Mouse (Mus musculus) erythroid progenitor cell, adult 5-6 weeks (primary cell): ENCODE data around the gene Nfix. TPM values are rescaled to one million over a fixed set of nuclear protein-coding genes. Genes with fewer than 3 reads are reported as not detected.

Source experiments
- ATAC-seq: replicated peaks from 2 replicates; pipeline ENCODE4 v1.8.0; 2016; ENCODE audit warnings: moderate number of reproducible peaks, mild to moderate bottlenecking, moderate TSS enrichment, inconsistent platforms; ENCODE audit not compliant: poor library complexity, low FRiP score, severe bottlenecking
- total RNA-seq, 2 experiments: library from RNA; stranded (forward) in 1 of 2; stranded (reverse) in 1 of 2; fragments of 150-400 nt in 1 of 2; fragments of 186-747, 209-891 nt in 1 of 2; gene quantifications; 2 replicates each; pipeline versions ENCODE4 v1.2.3 to v1.2.4; 2015 to 2017; ENCODE audit warnings: low replicate concordance in 2 of 2

Gene Nfix
- total RNA-seq, 2 experiments from 2014 or later = 36.8 to 53.7 TPM

DNA sequence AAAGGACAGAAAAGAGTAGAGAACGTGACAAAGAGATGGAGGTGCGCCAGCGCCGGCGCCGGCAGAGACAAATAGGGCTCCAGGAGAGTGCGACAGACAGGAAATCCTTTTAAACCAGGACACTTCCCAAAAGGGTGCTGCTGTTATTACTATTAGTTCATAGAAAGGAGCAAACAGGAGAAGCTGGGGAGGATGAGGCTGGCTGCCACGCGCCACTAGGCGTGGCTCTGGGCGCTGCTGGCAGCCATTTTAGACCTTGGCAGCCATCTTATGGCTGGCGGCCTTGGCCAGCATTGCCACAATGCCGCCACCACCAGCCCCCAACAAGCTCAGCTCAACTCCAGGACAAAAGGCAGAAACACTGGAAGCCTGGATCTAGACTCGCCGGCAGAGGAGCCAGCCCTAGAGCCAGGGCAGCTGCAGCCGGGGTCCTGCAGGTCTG is 70.2 kb downstream of the Nfix start:
- ATAC-seq = 0 out of 2 replicates have a peak, but pooled peaks have one; percentile 12

DNA sequence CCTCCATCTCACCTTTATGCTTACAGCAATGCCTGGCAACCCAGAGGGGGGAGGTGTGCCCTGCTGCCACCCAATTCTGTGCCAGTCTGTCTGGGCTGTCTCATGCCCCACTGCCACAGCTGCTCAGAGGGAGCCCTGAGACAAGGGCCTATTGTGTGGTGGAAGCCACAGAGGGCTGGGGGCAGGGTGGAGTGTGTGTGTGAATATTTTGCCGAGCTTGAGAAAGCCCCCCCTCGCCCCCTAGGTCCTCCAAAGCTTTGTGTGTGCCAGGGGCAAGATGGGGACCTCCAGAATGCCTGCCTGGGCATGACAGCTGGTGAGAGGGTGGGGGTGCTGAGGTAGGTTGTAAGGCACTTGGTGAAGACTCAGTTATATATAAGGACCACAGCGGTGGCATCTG is 71.7 kb downstream of the Nfix start:
- no peak for ATAC-seq

DNA sequence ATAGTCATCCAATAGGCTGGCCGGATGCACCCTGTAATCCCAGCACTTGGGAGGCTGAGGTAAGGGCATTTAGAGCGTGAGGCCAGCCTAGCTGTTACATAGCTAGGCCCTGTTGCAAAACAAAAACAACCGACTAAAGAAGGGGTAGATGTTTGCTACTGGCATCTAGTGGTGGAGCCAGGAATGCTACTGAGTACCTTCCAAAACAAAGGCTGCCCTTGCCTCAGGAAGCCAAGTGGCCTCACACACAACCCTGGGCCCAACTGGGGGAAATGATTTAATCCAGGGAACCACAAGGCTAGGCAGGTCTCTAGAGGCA is 74.2 kb downstream of the Nfix start:
- ATAC-seq = peak; percentile 17; the same call in 1 of the 2 replicates

DNA sequence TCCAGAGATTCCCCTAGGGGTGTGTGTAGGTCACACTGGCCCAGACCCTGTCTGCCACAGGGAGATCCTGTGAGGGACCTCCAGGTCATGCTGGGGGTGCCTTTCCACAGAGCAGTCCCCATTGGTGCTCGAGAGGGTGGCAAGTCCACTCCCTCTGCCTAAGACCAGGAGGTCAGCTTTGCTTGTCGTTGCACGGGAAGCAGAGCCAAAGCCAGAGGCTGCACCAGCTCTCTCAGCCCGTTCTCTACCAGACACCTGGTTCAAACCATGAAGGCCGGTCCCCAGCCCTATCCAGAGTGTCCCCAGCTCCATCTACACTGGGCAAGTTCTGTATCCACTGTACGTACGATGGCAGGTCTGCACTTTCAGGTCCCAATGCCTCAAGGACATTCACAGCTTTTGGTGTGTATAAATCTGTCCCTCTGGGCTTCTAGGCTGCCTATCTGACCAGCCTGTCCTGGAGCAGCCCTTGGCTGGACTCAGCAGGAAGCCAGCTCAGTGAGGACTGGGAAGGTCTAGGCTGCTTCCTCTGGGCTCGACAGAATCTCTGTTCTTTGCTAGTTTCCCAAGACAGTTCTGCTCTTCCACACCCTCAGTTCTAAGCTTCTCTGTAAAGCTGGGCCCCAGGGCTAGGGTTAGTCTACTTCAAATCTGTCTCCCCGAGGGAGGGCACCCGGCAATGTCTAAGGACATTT is 74.8 kb downstream of the Nfix start:
- no peak for ATAC-seq

DNA sequence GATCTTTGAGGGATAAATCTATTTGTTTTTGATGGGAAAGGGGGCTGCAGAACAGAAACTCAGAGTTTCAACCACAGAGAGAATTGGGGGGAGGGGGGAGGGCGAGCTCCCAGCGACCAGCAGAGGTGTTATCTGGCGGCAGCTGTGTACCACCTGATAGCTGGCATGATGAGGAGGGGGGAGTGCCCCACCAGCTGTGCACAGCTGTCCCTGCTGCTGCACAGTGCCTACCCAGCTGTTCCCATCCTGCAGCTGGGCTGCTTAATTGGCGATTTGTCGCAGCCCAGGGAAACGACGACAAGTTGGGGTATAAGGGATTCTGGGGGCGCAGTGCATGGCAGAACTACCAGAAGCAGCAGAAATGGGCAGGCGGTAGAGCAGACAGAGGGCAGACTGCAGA is 75.5 kb downstream of the Nfix start:
- ATAC-seq = no peak

DNA sequence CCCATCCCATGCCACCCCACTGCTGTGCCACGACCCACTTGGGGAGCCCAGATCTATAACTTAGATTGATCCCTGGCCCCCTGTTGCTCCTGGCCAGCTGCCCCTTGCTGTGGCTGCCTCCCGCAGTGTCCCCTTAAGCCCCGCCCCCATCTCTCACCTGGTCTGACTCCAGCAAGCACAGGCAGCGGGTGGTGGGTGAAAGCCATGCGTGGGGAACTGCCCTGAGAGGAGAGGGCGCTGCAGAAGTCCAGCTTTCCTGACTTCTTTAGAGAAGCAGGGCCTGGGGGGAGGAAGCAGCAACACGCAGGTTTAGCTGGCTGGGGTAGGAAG is 76.6 kb downstream of the Nfix start:
- peak; percentile 58 for ATAC-seq

DNA sequence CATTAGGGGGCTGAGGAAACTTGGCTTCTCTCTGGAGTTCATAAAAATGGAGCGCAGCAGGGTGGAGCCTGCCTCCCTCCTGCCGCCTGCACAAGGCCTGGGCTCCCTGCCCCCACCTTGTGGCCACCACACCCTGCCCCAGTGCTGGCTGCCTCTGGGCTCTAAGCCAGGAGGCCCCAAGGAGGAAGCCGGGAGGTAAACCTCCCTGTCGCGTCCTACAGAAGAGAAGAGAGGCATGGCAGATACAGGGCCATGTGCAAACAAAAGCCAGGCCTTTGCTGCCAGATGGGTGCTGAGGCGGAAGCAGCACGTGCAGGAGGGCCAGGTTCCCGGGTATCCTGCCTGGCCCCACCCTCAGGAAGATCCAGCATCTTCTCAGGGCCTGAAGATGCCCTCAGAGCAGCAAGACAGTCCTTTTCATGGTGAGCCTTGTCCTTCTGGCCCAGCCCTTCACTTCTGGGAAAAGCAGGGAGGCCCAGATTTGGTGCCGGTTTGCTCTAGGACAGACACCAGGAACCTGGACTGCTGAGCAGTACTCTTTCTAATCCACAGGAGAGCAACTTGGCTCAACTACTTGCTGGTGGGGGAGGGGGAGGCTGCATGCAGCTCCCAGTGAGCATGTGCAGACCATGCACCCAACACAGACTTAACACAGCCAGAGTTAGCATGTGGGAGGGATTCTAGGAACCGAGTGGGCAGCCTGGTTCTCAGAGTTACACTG is 77.1 kb downstream of the Nfix start, which contains the start of gene G430095P16Rik:
G430095P16Rik (plus strand) TSS at position 158 of the 721 bp plus-strand sequence.
- peak; percentile 86 for ATAC-seq

DNA sequence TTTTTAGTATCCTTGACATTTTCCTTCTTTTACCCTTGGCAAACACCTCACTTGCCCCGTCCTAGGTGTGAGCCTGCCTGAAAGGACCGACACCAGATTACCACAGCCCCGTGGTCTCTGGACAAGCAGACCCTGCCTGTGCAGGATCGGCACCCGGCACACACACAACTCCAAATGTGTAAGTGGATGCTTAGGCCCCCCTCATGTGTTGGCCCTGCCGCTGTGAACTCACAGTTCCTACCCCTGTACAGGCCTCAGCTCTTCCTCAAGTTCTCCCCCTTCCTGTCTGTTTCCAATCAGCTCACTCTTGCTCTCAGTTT is 77.7 kb downstream of the Nfix start:
- peak; percentile 16 for ATAC-seq

DNA sequence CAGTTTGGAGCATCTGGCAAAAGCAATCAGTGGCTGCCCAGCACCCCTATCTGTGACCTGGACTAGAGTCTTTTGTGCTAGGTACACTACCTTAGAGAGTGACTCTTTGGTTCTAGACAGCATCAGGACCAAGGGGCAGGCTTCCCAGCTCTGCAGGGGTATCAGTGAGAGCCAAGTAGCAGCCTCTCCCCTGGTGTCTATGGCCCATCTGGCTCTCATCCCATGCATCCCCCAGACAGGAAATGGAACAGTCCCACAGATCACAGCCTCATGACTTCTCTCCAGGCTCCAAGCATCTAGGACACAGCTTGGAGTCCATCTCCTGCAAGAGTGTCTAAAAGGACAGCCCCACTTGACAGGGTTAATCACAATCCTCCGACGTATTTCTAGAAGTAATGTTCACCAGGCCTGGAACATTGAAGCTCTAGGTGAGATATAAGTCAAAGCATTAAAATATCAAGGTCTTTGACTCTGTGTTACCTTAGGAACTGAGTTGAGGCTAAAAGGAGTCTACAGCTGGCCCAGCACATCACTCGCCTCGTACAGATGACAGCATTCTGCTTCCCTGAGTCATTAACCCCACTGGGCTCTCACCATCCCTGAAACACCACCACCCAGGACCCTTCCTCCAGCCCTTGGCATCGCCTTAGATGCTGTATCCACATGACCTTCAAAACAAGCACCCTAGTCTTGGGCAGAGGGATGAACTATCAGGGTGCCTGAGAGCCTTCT is 81.0 kb downstream of the Nfix start:
- ATAC-seq = no peak

DNA sequence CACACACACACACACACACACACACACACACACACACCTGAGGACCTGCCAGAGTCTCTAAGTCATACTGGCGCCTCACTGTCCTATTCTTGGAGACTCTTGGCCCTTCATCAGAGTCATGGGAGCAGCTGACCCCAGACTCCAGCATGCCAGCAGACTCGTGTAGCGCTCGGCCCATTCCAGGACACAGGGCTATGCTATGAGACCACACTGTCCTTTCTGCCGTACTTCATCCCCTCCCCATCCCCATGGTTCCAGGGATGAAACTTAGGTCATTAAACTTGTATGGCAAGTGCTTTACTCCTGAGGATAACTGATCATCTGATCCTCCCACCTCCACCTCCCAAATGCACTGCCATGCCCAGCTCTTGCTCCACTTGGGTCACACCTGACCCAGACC is 81.7 kb downstream of the Nfix start:
- no peak for ATAC-seq

DNA sequence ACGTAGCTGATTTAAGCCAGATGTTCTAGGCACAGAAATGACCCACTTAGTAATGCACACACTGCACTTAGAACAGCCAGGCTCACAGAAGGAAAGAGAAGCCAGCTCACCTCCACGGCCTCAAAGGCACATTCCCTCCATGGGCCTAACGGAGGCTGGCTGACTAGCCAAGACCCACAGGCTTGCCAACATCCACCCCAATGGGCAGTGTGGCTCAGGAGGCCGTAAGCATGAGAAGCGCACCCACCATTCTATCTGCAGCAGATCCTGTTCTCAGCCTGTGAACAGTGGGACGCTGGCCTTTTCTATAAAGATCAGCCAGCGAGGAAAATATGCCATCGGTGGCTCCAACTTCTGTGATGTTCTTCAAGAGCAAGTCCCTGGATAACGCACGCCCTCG is 83.4 kb downstream of the Nfix start:
- ATAC-seq = no peak

DNA sequence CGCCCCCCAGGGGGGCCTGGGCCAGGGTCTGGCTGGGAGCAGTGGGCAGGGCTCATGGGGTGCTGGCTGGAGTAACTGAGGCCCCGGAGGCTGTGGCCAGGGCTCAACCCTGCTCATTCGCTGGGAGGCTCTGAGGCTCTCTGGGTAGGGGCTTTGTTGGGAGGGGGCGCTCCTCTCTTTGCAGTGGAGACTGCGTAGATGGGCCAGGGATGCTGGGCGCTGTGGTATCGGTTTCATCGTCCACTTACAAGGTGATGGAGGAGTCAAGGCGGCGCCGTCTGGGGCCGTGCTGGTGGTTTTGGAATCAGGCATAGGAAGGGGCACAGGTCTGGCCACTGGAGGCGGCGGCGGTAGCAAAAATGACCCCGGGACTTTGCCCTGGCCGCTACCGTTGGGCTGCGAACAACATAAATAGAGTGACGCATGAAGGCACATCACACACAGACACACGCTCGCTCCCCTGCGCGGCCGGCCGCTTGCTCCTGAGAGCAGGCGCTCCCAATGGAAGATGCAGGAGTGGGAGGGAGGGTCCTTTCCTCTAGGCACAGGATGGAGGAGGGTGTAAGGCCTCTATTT is 84.2 kb downstream of the Nfix start:
- ATAC-seq = no peak

DNA sequence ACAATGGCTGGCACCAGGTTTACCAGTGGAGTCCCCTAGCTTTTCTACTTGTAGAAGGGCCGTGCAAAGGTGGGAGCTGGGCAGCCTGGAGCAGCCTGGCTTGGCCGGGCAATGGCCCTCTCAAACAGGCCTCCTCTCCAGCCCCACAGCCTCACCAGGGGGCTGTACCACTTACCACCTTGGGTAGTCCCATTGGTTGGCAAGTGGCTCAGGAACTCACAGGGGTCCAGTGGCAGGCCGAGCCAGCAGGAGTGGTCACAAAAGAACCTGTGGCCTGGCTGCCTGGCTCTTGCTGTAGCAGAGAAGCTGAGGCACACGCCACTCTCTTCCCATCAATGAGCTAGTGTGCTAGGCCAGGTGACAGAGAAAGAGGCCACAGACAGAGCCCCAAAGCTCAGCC is 86.0 kb downstream of the Nfix start:
- no peak for ATAC-seq

DNA sequence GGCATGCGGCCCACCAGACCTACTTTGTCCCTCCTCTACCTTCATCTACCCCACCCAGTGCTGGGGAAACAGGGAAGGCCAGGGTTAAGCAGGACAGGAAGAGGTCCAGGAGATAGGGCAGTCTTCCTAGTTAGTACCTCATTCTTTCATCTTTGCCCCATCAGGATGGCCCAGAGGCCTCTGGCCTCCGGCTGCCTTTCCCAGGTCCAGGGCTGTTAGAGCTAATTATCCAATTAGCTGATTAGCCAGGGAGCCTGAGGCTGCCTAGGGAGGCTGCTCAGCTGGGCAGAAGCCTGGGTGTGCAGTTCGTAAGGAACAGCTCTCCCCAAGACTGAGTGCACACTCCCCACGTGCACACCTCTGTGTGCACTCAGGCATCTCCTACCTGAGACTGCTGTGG is 86.8 kb downstream of the Nfix start:
- ATAC-seq = no peak

DNA sequence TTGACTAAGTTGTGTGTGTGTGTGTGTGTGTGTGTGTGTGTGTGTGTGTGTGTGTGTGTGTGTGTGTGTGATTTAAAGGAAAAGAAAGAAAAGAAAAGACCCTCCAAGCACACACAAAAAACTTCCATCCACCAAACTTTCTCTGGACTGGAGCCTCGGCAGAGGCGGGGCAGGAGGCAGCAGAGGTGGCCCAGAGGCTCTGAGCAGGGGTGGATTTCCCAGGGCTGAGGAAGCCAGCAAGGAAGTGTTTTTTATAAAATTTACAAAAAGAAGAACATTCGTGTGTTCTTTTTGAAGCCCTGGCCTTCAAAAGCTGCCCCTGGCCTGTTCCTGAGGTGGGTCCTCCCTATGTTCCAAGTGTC is 87.4 kb downstream of the Nfix start:
- no peak for ATAC-seq

DNA sequence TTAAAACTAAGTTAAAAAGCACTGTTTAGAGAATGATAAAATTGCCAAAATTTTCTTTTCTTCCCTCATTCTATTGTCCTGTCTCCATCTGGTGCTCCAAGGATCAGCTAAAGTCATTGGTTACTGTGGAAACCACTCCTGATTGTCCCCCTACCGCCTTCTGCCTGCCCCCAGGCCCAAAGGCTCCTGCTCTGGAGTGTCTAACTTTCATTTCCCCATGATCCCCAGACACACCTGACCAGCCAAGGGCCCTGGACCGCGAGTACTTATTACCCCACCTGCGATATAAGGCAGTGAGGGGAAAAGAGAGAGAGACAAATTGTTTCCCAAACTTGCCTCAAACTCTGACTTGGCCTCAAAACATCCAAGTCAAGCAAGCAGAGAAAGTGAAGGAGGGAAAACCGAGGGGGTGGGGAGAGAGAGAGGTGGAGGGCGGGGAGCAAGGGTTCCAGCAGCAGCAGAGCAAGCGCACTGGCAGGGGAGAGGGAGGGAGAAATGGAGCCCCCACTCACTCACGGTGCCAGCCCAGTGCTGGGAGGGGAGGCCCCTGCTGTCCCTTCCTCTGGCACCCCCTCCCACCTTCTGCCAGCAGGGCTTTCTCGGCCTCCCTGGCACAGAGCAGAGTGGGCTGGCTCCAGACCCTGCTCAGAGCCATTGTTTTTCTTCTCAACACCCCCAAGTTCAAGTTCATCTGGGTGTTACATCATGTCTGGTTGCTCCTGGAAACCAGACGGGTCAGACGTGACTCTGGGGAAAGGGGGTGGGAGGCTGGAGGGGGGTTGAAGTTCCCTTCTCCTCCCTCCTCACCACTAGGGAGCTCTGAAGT is 88.0 kb downstream of the Nfix start:
- no peak for ATAC-seq

DNA sequence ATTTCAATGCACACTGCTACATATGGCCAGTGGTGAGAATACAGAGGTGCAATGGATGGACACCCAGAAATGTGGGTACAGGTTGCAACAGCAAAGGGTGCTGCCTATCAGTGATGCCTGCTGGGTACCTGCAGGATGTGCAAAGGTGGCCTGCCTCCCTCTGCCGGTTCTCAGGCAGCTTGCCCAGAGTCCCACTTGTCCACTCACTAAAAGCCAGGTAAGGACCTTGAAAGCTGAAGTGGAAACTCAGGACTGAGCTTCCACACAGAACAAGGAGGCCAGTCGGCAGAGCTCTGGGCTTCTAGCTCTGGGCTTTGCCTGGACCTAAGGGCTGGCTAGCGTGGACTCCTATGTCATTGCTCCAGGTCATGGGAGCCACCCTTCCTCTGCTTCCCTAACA is 88.8 kb downstream of the Nfix start:
- ATAC-seq = no peak

DNA sequence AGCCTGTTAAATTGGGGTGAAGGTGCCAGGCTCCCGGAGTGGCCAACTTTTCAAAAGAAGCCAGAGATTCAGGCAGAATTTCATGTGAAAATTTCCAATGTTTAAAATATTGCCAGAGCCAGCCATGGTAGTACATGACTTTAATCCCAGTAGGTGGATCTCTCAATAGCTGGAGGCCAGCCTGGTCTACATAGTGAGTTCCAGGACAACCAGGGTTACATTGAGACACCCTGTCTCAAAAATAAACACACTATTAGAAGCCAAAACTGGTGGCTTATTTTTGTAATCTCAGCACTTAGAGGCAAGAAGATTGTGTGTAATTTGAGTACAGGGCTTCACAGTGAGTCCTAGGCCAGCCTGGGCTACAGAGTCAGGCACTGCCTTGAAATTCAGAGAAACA is 90.2 kb downstream of the Nfix start:
- ATAC-seq = no peak

DNA sequence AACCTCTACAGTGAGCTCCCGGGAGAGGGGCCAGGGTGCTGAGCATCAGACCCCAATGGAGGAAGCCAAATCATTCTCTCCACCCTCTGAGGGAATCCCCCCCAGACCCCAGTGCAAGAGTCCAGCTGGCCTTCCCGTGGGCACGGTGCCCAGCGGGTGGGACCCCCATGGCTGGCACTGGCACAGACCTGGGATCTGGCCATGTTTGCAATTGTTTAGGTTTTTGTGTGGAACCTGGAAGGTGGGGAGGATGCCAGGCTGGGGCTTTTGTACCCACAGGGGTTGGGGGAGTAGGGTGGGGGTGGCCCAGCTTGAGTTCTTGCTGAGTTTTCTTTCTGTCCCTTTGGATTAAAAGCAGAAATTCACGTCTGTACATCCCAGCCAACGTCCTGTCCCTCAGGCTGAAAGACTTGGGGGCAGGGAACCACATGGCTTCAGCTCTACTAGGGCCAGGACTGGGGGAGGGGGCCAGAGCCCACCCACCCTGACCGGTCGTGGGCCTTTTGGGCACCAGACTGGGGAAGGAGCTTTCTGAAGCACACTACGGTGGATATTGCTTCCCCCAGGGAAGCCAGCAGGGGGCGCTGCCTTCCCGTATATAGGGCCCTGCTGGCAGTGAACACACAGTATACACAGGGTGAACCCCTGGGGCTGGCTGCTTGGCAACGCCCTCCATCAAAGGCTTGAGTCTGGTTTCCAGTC is 91.2 kb downstream of the Nfix start:
- ATAC-seq = peak; percentile 71
